Mouse (Mus musculus): Measurements from ENCODE around the gene Baz2b. TPM values are rescaled to one million over a fixed set of nuclear protein-coding genes. Genes with fewer than 3 reads are reported as not detected.

Gene Baz2b
- polyA plus RNA-seq, 1 experiment from 2014 or later = 47.0 TPM

DNA sequence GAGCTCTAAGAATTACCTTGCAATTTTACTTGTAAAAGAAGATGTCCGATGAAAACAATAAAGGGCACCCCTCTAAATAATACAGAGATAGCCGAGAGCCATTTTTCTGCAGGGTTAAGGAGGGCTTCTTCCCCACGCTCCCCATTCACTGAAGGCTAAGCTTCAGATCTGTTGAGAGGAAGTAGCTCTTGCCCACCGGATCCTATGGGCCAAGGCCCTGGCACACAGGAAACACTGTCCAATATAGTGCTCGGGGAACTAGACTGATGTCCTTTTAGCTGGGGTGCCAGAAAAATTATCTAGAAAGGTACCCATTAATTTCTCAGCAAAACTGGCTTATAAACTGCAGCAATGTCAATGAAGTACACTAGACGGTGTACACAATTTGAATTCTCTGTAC lies 233.9 kb downstream of the Baz2b start:
- no peak for ATAC-seq (ENCODE audit: insufficient number of reproducible peaks, low FRiP score, low TSS enrichment, low read depth)
- Histone ChIP-seq H3K36me3 (peaks cover 22% of the 10 kb centered on the region; the same call in 1 of the 2 replicates), H3K27me3 (no peaks in the 10 kb centered on the region), H3K27ac (no peak overlapping the region), H3K4me1 (peaks cover 2% of the 10 kb centered on the region; the same call in 1 of the 2 replicates), H3K9me3 (no peaks in the 10 kb centered on the region), H3K9ac (no peak overlapping the region), H3K4me3 (no peak overlapping the region), H3K4me2 (no peak overlapping the region)
- WGBS = 92% methylated on average over 6 of the region's 6 CpGs

DNA sequence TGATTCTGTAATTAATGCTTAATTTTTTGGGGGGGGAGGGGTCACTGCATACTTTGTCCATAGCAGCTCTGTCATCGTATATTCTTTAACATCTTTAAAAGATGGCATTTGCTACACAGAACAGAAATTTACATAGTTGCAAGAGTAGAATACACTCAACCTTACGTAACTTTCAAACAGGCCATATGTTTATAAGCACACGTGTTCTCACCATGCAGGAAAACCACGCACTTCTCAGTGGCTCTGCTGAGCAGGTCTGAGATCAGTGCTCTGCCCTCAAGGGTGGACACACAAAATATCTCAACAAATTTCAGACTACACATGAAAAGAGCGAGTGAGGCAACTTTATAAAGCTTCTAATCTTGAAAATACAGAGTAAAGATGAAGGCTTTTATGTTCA lies 235.7 kb downstream of the Baz2b start:
- no peaks in the 10 kb centered on the region for H3K27me3 ChIP-seq
- peaks cover 24% of the 10 kb centered on the region; the same call in 1 of the 2 replicates for H3K36me3 ChIP-seq
- H3K4me1 ChIP-seq = no peaks in the 10 kb centered on the region
- no peak overlapping the region for H3K27ac ChIP-seq
- no peak overlapping the region for H3K4me2 ChIP-seq
- H3K4me3 ChIP-seq = no peak overlapping the region
- no peaks in the 10 kb centered on the region for H3K9me3 ChIP-seq
- no peak overlapping the region for H3K9ac ChIP-seq
- no peak for ATAC-seq (ENCODE audit: insufficient number of reproducible peaks, low FRiP score, low TSS enrichment, low read depth)
- WGBS = 77% methylated on average over 5 of the region's 5 CpGs

DNA sequence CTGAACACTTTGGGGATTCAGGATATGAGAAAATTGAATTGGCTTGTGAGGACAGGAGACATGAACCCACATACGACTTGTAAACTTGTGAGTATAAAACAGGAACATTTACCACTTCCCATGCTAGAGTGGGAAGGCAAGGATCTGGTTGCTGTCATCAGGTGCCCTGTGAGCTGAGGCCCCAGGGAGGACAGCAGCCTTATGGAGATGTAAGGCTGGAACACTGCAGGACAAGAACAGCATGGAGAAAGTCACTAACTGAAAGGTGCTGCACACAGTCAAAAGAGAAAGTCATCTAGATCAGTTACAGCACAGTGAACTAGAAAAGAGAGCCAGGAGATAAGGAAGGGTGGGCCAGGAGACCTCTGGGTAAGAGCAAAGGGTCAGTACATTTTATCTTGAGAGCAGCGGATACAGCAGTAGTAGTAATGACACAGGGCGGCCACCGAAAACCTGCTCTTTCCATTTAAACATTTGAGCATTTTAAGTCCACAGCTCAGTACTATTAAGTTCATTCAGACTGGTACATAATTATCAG lies 236.5 kb downstream of the Baz2b start:
- peaks cover 32% of the 10 kb centered on the region for H3K36me3 ChIP-seq

DNA sequence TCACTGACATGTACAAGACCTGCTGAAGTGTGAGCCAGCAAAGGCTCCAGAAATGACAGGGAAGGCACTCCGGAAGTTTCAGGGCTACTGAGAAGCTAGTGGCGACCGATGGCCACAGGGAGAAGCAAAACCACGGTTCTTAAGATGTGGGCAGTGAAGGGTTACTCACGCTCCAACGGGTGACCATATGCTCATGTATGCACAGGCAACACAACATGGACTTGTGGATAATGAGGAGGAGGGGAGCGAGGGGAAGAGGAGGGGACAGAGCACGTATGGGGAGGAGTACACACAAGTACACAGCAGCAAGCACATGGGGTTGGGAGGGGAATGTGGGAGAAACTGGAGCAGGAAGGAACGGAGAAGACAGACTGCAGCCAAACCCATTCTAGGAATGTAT lies 239.1 kb downstream of the Baz2b start:
- Histone ChIP-seq H3K9ac (no peak overlapping the region), H3K27ac (no peak overlapping the region), H3K36me3 (peaks cover 19% of the 10 kb centered on the region), H3K4me3 (no peak overlapping the region), H3K4me2 (no peak overlapping the region), H3K27me3 (no peaks in the 10 kb centered on the region), H3K9me3 (no peaks in the 10 kb centered on the region), H3K4me1 (no peaks in the 10 kb centered on the region)
- WGBS = 67% methylated on average over 9 of the region's 9 CpGs
- no peak for ATAC-seq (ENCODE audit: insufficient number of reproducible peaks, low FRiP score, low TSS enrichment, low read depth)

More for the DNA sequence above, 236.5 kb downstream of the Baz2b start:
- no peak overlapping the region for H3K4me2 ChIP-seq
- H3K9me3 ChIP-seq = no peaks in the 10 kb centered on the region
- H3K27me3 ChIP-seq = no peaks in the 10 kb centered on the region
- H3K4me3 ChIP-seq = no peak overlapping the region
- no peak overlapping the region for H3K9ac ChIP-seq
- H3K4me1 ChIP-seq = no peaks in the 10 kb centered on the region
- ATAC-seq (ENCODE audit: insufficient number of reproducible peaks, low FRiP score, low TSS enrichment, low read depth) = no peak
- H3K27ac ChIP-seq = no peak overlapping the region
- 82% methylated on average over 4 of the region's 4 CpGs for WGBS

DNA sequence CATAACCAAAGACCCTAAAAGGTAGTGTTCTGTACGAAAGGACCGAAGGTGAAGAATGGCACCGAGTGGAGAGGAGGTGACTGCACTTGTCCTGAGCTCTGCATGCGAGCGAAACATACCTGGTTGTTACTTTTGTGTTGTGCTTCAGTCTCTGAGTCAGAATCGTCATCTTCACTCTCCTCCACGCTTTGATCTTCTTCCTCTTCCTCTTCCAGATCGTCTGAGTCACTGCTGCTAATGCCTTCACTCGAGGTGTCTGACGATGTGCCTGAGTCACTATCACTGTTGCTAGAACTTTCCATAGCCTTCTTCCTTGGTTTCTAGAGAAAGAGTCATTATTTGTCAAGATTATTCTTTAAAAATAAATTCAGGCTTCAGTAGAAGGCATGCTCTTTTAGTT lies 240.5 kb downstream of the Baz2b start:
- H3K4me2 ChIP-seq = no peak overlapping the region
- H3K9ac ChIP-seq = no peak overlapping the region
- peaks cover 15% of the 10 kb centered on the region for H3K36me3 ChIP-seq
- no peak for ATAC-seq (ENCODE audit: insufficient number of reproducible peaks, low FRiP score, low TSS enrichment, low read depth)
- 84% methylated on average over 10 of the region's 10 CpGs for WGBS
- H3K4me3 ChIP-seq = no peak overlapping the region
- no peaks in the 10 kb centered on the region for H3K9me3 ChIP-seq
- no peaks in the 10 kb centered on the region for H3K4me1 ChIP-seq
- H3K27me3 ChIP-seq = no peaks in the 10 kb centered on the region
- H3K27ac ChIP-seq = no peak overlapping the region

DNA sequence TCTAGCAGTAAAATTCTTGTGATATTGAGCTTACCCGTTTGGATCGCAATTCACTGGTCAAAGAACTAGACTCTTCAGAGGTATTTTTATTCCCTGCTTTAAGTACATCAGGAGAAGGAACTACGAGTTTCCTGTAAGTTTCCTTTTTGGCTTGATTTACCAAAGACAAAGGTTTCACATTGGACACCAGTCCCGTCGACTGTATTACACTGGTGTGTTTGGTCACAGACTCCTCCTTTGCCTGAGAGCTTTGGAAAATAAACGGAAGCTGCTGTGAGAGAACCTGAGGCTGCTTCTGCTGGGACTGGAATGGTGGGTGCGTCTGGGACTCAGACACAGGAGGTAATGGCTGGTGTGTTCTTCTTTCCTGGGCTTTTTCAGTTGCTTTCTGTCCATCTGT lies 241.0 kb downstream of the Baz2b start:
- no peak for ATAC-seq (ENCODE audit: insufficient number of reproducible peaks, low FRiP score, low TSS enrichment, low read depth)
- Histone ChIP-seq H3K4me2 (no peak overlapping the region), H3K9ac (no peak overlapping the region), H3K4me1 (no peaks in the 10 kb centered on the region), H3K27me3 (no peaks in the 10 kb centered on the region), H3K27ac (no peak overlapping the region), H3K4me3 (no peak overlapping the region), H3K9me3 (no peaks in the 10 kb centered on the region), H3K36me3 (peaks cover 15% of the 10 kb centered on the region)
- 85% methylated on average over 7 of the region's 7 CpGs for WGBS

DNA sequence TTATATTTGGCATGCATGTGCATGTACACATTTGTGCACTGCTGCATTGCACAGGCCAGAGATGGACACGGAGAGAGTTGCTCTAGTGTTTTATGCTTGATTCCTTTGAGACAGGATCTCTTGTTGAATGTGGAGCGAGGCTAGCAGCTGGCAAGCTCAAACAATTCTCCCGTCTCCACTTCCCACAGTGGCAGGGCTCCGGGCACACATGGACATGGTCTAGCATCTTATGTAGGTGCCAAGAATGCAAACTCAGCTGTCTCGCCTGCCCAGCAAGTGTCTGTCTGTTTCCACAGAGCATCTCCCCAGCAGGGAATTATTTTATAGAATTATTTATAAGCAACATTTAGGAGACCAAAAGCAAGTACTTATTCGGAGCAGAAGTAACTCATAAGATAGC lies 243.2 kb downstream of the Baz2b start:
- Histone ChIP-seq H3K27ac (no peak overlapping the region), H3K4me3 (no peak overlapping the region), H3K27me3 (no peaks in the 10 kb centered on the region), H3K9me3 (no peaks in the 10 kb centered on the region), H3K4me2 (no peak overlapping the region), H3K4me1 (no peaks in the 10 kb centered on the region), H3K36me3 (peaks cover 26% of the 10 kb centered on the region), H3K9ac (no peak overlapping the region)
- 71% methylated on average over 6 of the region's 6 CpGs for WGBS
- ATAC-seq (ENCODE audit: insufficient number of reproducible peaks, low FRiP score, low TSS enrichment, low read depth) = no peak

DNA sequence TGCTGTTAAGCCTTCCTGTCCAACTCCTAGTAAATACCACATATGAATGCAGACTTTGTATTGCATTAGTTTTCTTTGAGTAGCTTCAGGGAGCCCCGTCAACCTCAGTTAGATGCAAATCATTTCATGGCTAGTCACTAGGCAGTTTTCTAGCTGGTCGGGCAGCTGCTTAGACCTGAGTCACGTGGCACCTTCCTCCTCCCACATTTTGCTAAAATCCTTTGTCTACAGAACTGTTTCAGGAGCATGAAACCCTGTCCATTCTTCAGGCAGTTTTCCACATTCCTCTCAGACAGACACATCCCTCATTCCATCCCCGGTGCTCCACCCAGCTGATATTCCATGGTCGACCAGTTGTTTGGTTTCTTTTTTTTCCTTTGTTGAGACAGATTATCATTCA lies 246.6 kb downstream of the Baz2b start:
- ATAC-seq (ENCODE audit: insufficient number of reproducible peaks, low FRiP score, low TSS enrichment, low read depth) = no peak
- Histone ChIP-seq H3K9me3 (no peaks in the 10 kb centered on the region), H3K4me3 (no peak overlapping the region), H3K4me1 (no peaks in the 10 kb centered on the region), H3K9ac (no peak overlapping the region), H3K27ac (0 out of 2 replicates have a peak overlapping the region, but pooled peaks have one; percentile 8), H3K27me3 (no peaks in the 10 kb centered on the region), H3K4me2 (no peak overlapping the region), H3K36me3 (peaks cover 22% of the 10 kb centered on the region)
- 65% methylated on average over 5 of the region's 5 CpGs for WGBS

DNA sequence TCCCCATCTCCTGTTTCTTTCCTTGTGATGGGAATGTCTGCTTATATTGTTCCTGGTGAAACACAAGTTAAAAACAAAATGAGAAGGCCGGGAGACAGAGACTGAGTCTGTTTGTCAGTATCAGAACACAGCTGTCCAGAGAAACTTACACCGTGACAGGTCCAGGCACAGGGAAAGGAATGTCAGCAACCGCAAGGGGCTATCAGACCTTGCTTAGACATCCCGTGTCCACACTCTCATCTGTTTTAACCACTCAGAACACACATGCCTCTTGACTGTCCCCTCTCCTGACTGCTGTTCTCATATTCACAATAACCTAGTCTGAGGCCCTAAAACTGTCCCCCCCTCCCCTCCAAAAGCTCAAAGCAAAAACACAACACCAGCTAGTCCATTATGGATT lies 247.1 kb downstream of the Baz2b start:
- Histone ChIP-seq H3K27ac (0 out of 2 replicates have a peak overlapping the region, but pooled peaks have one; percentile 8), H3K9ac (no peak overlapping the region), H3K4me1 (no peaks in the 10 kb centered on the region), H3K27me3 (no peaks in the 10 kb centered on the region), H3K36me3 (peaks cover 22% of the 10 kb centered on the region), H3K4me3 (no peak overlapping the region), H3K4me2 (no peak overlapping the region), H3K9me3 (no peaks in the 10 kb centered on the region)
- no peak for ATAC-seq (ENCODE audit: insufficient number of reproducible peaks, low FRiP score, low TSS enrichment, low read depth)
- 76% methylated on average over 4 of the region's 4 CpGs for WGBS

DNA sequence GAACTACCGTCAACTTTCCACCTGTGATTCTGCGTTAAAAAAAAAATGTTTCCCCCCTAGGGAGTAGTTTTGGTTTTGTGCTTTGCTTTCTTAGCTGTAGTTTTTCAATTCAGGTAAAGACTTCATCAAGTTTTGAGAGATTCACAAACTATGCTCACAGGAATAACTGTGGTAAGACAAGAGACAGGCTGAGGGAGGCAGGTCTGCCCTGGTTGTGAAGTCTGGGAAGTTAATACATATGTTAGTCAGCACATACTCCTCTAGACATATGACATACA lies 249.2 kb downstream of the Baz2b start:
- H3K4me3 ChIP-seq = no peak overlapping the region
- WGBS = 77% methylated on average over 2 of the region's 2 CpGs
- no peak for ATAC-seq (ENCODE audit: insufficient number of reproducible peaks, low FRiP score, low TSS enrichment, low read depth)

DNA sequence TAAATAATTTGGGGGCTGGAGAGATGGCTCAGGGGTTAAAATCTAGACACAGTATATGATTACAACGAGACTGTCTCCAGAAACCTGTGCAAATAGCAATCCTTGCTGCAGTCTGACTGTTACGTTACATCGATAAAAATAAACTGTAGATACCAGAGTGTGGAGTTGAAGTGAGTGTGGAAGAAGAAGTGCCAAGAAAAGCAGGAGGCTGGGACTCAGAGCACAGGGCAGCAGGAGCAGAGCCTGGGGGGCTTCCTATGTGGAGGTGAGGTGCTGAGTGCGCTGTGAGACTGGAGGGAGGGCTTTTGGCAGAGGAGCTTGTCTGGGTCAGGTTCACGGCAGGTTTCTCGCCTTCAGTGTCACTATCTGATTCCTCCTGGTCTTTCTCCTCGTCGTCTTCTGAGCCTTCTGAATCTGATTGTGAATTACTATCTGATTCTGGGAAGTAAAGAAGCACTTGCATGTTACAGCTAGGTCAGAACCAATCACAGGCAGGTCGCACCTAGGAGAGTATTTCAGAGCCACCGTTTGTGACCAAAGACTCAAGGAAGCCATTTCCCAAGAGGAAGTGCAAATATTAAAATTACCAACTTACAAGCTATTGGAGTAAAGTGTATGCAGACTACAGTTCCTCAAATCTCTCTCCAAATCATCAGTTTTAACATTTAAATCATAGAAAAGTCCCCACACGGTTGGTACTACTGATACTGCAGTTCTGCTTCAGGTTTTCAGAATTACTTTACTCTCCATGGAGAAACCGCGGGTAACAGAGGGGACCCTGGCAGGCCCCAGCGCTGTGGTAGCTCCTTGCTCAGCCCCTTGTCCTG lies 249.8 kb downstream of the Baz2b start:
- no peak for ATAC-seq (ENCODE audit: insufficient number of reproducible peaks, low FRiP score, low TSS enrichment, low read depth)

More for the DNA sequence above, 249.2 kb downstream of the Baz2b start:
- Histone ChIP-seq H3K27me3 (no peaks in the 10 kb centered on the region), H3K9me3 (no peaks in the 10 kb centered on the region), H3K27ac (no peak overlapping the region), H3K9ac (no peak overlapping the region), H3K36me3 (peaks cover 24% of the 10 kb centered on the region), H3K4me1 (no peaks in the 10 kb centered on the region), H3K4me2 (no peak overlapping the region)

DNA sequence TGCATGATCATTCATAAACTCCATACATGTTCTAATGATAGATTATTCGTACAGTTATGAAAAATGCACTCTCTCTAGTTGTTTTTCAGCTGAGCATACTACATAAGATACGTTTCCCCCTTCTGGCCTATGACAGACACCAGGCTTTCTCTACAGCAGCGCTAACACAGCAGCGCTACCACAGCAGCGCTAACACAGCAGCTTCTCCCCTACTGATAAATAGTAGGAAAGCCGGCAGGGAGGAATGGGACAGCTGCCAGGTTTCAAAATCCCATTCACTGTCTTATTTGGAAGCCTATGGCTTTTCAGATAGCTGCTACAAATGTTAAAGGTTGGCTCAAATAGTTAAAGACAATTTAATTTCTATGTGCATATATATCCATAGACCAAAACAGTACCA lies 251.1 kb downstream of the Baz2b start:
- Histone ChIP-seq H3K4me3 (no peak overlapping the region), H3K9ac (no peak overlapping the region), H3K4me1 (no peaks in the 10 kb centered on the region), H3K27me3 (no peaks in the 10 kb centered on the region), H3K27ac (no peak overlapping the region), H3K36me3 (peaks cover 28% of the 10 kb centered on the region), H3K9me3 (no peaks in the 10 kb centered on the region), H3K4me2 (no peak overlapping the region)
- no peak for ATAC-seq (ENCODE audit: insufficient number of reproducible peaks, low FRiP score, low TSS enrichment, low read depth)
- 81% methylated on average over 6 of the region's 6 CpGs for WGBS

More for the DNA sequence above, 249.8 kb downstream of the Baz2b start:
- Histone ChIP-seq H3K27ac (no peak overlapping the region), H3K4me1 (no peaks in the 10 kb centered on the region), H3K9ac (no peak overlapping the region), H3K9me3 (no peaks in the 10 kb centered on the region), H3K36me3 (peaks cover 24% of the 10 kb centered on the region), H3K27me3 (no peaks in the 10 kb centered on the region), H3K4me2 (no peak overlapping the region), H3K4me3 (no peak overlapping the region)
- 84% methylated on average over 14 of the region's 14 CpGs for WGBS

All from limb, embryonic 15.5 days (tissue).